Mouse (Mus musculus): ENCODE measurements around the gene Gtpbp2.

DNA sequence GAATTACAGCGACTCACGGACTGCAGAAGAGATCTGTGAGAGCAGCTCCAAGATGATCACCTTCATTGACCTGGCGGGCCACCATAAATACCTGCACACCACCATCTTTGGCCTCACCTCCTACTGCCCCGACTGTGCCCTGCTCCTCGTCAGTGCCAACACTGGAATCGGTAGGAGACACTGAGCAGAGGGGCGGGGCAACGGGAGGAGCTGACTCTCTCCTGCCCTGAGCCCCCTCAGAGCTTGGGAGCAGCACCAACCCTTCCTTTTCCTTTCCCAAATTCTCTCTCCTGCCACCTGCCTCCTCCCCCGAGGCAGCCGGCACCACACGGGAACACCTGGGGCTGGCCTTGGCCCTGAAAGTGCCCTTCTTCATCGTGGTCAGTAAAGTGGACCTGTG, 4.6 kb downstream of the Gtpbp2 start:
- TF ChIP-seq CTCF (IDR thresholded peaks at IDR 0.05; ENCODE audit: low read depth) (no peak), EP300 (optimal IDR thresholded peaks at IDR 0.05) (no peak)

Measured in stomach, postnatal 0 days (tissue).